Mouse (Mus musculus): ENCODE data around the gene Gm5089.

GRCm38 (mm10) chr14:122489686-122490414, 38.9 kb upstream of the Gm5089 start:
- TF ChIP-seq POLR2A (IDR thresholded peaks at IDR 0.05; ENCODE audit: insufficient read length, low read depth) (no peak), USF1 (IDR thresholded peaks at IDR 0.05; ENCODE audit: low read depth) (no peak), MYOD1 (IDR thresholded peaks at IDR 0.05; ENCODE audit: control insufficient read depth in 1 of 3, insufficient read length in 2 of 3, low read depth in 2 of 3) (no peak), E2F4 (IDR thresholded peaks at IDR 0.05; ENCODE audit: insufficient read depth) (no peak), POLR2AphosphoS2 (IDR thresholded peaks at IDR 0.05; ENCODE audit: insufficient read length, low read depth) (no peak), SRF (IDR thresholded peaks at IDR 0.05; ENCODE audit: control insufficient read depth, insufficient read length, low read depth) (no peak), MAX (IDR thresholded peaks at IDR 0.05; ENCODE audit: low read depth) (no peak), TCF12 (IDR thresholded peaks at IDR 0.05; ENCODE audit: insufficient read depth, poor library complexity, severe bottlenecking) (no peak), MYOG (IDR thresholded peaks at IDR 0.05; ENCODE audit: control insufficient read depth in 1 of 3, insufficient read depth in 1 of 3, insufficient read length in 2 of 3, low read depth in 2 of 3) (no peak), REST (IDR thresholded peaks at IDR 0.05; ENCODE audit: insufficient read depth, insufficient read length) (no peak), TCF3 (IDR thresholded peaks at IDR 0.05; ENCODE audit: insufficient read length, low read depth) (no peak)
